Mouse (Mus musculus): ENCODE data around the gene Zfp266.

DNA sequence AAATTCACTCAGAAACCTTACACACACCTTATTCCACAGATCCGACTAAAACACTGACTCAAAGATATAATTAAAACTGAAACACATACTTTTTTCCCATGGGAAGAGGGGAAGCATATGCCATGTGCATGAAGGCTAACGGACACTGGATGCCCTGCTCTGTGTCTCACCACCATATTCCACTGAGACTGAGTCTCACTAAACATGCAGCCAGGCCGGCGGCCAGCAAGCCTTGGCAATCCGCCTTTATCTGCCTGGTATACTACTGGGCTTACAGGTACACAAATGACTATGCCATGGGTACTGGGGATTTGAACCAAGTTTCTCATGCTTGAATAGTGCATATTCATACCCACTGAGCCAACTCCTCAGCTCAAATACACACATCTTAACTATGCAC lies 41.8 kb downstream of the Zfp266 start:
- no peak for TF ChIP-seq POLR2A (IDR thresholded peaks at IDR 0.05; ENCODE audit: control insufficient read depth, low read depth, low read length)
- TF ChIP-seq CTCF (IDR thresholded peaks at IDR 0.05; ENCODE audit: control insufficient read depth, insufficient read depth, insufficient replicate concordance, low read depth, low read length): no peak
